Mouse (Mus musculus) left cerebral cortex, adult 2 months (tissue): ENCODE data around the gene Mapt. TPM values are rescaled to one million over a fixed set of nuclear protein-coding genes. Genes with fewer than 3 reads are reported as not detected.
"Not testable (repeated sequence)": the region's sequence is repeated elsewhere in the genome, so short reads cannot be mapped to it uniquely, and the experiment has no call there.

Source experiments
- DNase-seq, 2 experiments: peaks; one replicate each; pipeline ENCODE4 v3.0.0; 2021 to 2022; ENCODE audit warnings: low spot score in 2 of 2, mixed read lengths in 1 of 2; ENCODE audit errors: extremely low spot score in 1 of 2
- H3K27ac ChIP-seq: fragments of 200-600 bp; 2 replicates; pipeline ENCODE4 v1.8.1; 2022
- H3K4me3 ChIP-seq: fragments of 200-600 bp; 2 replicates; pipeline ENCODE4 v1.8.1; 2022
- CTCF ChIP-seq: fragments of 200-600 bp; IDR thresholded peaks from 2 replicates; pipeline ENCODE4 v1.8.1; 2022; ENCODE audit warnings: antibody characterized with exemption, mild to moderate bottlenecking, moderate library complexity
- intact Hi-C: fragments of 180-260 bp; cut with DNase I; formaldehyde crosslinking; loops from one replicate; pipeline ENCODE4 v1.15.1; 2025
- total RNA-seq, 2 experiments: library from RNA; stranded (reverse); gene quantifications; 2 replicates each; pipeline ENCODE4 v1.2.3; 2021

The Mapt gene
- total RNA-seq, 2 experiments from 2014 or later: 353 to 364 TPM

GRCm38 (mm10) chr11:104209041-104209440 is 22.1 kb upstream of the Mapt start:
- no peak for DNase-seq
- intact Hi-C loops: no loop called here
- Histone ChIP-seq H3K27ac (no peak overlapping the region), H3K4me3 (no peak overlapping the region)
- no peak for TF ChIP-seq CTCF

GRCm38 (mm10) chr11:104211251-104211650 is 19.9 kb upstream of the Mapt start:
- intact Hi-C loops: no loop called here
- no peak for DNase-seq
- Histone ChIP-seq H3K27ac (peak overlapping the region; percentile 40; the same call in 1 of the 2 replicates), H3K4me3 (no peak overlapping the region)
- TF ChIP-seq CTCF: no peak; the same call in 1 of the 2 replicates

- intact Hi-C loops, DNase-seq, H3K27ac ChIP-seq, H3K4me3 ChIP-seq: not testable (repeated sequence)
Observed at GRCm38 (mm10) chr11:104214128-104214527, 17.1 kb upstream of the Mapt start.

GRCm38 (mm10) chr11:104218075-104218474 is 13.1 kb upstream of the Mapt start:
- H3K27ac ChIP-seq: no peak overlapping the region
- no peak for DNase-seq
- intact Hi-C loops: no loop called here
- H3K4me3 ChIP-seq: no peak overlapping the region
- TF ChIP-seq CTCF: no peak

- no peak for DNase-seq
- Histone ChIP-seq H3K27ac (peak overlapping the region; percentile 47; the same call in 1 of the 2 replicates), H3K4me3 (no peak overlapping the region)
- intact Hi-C loops: no loop called here
- TF ChIP-seq CTCF: no peak
Observed at GRCm38 (mm10) chr11:104220291-104220690, 10.9 kb upstream of the Mapt start.

GRCm38 (mm10) chr11:104221751-104222150 is 9.4 kb upstream of the Mapt start:
- intact Hi-C loops: no loop called here

GRCm38 (mm10) chr11:104223301-104223700 is 7.9 kb upstream of the Mapt start:
- intact Hi-C loops: no loop called here
- H3K27ac ChIP-seq: no peak overlapping the region
- no peak overlapping the region for H3K4me3 ChIP-seq
- TF ChIP-seq CTCF: no peak
- DNase-seq: no peak

More at GRCm38 (mm10) chr11:104221751-104222150, 9.4 kb upstream of the Mapt start:
- TF ChIP-seq CTCF: no peak
- DNase-seq: no peak
- Histone ChIP-seq H3K27ac (no peak overlapping the region), H3K4me3 (no peak overlapping the region)

- intact Hi-C loops: no loop called here
- TF ChIP-seq CTCF: peak; percentile 10; the same call in 1 of the 2 replicates
- no peak for DNase-seq
- no peak overlapping the region for H3K27ac ChIP-seq
- H3K4me3 ChIP-seq: no peak overlapping the region
Observed at GRCm38 (mm10) chr11:104229391-104229790, 1.8 kb upstream of the Mapt start.

- Histone ChIP-seq H3K27ac (peak overlapping the region; percentile 95), H3K4me3 (peak overlapping the region; percentile 92)
- peak; percentile 14 for TF ChIP-seq CTCF
- intact Hi-C loops: loop anchor here (2.0 to 10.0 kb wide), 2 partner anchors 49 to 215 kb away; no protein-coding TSS in a partner anchor
- DNase-seq: no peak
Observed at GRCm38 (mm10) chr11:104230066-104230778, 968 bp upstream of the Mapt start.

GRCm38 (mm10) chr11:104232141-104233061 is 1.2 kb downstream of the Mapt start:
- peak; percentile 75 to 79 for DNase-seq
- peak; percentile 8; the same call in 1 of the 2 replicates for TF ChIP-seq CTCF
- H3K4me3 ChIP-seq: peak overlapping the region; percentile 92
- intact Hi-C loops: loop anchor here (1.0 to 10.0 kb wide), 2 partner anchors 22 to 212 kb away; no protein-coding TSS in a partner anchor
- peak overlapping the region; percentile 99 for H3K27ac ChIP-seq

- Histone ChIP-seq H3K4me3 (peak overlapping the region; percentile 92), H3K27ac (peak overlapping the region; percentile 99)
- intact Hi-C loops: loop anchor here (10.0 kb wide), 1 partner anchor 212 kb away; no protein-coding TSS in a partner anchor
- DNase-seq: no peak
- TF ChIP-seq CTCF: no peak
Observed at GRCm38 (mm10) chr11:104233101-104233500, 1.9 kb downstream of the Mapt start.
